Mouse (Mus musculus) adrenal gland (tissue): ENCODE data around the gene P2rx3.

Experiments
- intact Hi-C: fragments of 180-260 bp; cut with DNase I; formaldehyde crosslinking; loops from one replicate; pipeline ENCODE4 v1.15.1; 2025

Gene P2rx3

DNA sequence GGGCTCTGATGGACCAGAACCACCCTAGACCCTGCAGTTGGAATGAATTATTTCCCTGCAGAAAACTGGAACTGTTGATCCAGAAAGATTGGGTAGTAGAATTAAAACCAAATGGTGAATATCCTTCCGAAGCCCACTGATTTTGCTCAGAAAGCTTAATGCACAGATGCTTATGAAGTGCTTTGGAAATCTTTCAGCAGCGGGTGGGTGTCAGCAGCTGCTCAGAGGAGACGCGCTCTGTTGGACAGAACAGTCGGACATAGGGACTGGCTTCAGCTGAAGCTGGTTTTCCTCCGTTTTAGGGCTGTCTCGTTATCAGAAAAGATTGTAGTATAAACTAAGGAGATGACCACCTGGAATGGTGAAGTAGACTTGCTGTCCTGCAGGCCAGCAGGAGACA lies 6.4 kb upstream of the P2rx3 start:
- intact Hi-C loops: no loop called here

DNA sequence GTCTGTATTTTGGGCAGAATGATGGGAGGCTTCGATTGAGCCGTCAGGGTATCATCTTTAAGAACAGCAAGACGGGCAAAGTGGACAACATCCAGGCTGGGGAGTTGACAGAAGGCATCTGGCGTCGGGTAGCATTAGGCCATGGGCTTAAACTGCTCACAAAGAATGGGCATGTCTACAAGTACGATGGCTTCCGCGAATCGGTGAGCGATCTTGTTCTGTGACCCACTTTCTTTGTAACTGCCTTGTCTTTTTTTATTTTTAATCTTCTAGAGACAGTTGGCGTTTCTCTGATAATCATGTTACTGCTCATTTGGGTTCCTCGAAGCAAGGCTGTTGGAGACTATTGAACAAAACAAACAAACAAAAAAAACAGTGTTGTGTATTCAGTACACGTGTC lies 1.1 kb upstream of the P2rx3 start:
- intact Hi-C loops: no loop called here

DNA sequence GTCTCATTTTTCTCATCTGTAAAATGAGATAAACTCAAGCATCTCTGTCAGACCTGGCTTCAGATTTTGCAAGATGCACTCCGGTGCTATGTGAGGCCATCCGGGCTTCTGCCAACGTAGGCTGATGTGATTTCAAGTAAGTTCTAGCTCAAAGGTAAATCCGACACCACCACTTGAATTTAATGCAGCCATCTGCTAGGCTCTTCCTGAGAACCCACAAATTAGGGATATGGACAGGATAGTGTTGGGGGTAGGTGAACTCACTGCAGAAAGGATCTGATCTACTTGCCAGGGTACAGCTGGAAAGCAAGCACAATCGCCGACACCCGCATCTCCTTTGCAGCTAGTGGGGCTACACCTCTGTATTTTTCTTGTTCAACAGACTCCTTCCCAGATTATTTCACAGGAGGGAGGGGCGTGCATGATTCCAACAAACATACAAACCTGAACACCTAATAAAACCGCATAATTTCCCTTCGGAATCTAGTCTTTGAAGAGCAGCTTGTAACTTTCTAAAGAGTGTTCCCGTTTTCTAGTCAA lies 685 bp downstream of the P2rx3 start:
- intact Hi-C loops: no loop called here

DNA sequence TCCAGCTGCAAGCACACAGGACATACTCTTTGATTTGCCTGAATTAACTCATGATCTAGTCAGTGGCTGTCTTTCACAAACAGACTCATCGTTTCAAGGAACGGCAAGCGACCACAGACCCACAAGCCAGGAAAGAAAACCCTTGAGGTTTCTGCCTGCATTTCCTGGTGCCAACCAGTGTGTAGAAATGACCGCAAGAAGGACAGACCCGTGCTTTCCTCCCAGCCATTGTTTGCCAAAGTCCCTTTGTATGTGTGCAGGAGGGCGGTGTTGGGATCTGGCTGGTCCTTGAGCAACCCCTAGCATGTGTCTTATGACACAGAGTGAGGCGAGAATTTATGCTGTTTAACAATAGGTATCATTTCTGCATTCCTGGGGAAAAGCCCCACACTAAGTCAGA lies 3.1 kb downstream of the P2rx3 start:
- intact Hi-C loops: no loop called here

DNA sequence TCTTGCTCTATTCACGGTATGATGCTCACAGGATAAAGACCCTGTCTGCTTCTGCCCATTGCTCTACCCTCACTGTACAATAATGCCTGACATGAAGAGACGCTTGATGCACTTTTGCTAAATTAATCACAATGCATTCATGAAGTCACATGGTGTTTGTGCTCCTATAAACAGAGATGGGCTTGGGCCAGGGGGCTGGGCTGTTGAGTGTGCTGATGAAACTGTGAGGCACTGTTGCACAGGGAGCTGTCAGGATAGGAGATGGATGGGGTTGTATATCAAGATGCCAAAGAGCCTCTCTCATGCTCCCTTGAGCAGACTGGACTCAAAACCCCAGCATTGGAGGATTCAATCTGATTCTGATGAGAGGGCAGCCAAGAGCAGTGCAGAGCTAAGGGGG lies 4.1 kb downstream of the P2rx3 start:
- intact Hi-C loops: no loop called here

DNA sequence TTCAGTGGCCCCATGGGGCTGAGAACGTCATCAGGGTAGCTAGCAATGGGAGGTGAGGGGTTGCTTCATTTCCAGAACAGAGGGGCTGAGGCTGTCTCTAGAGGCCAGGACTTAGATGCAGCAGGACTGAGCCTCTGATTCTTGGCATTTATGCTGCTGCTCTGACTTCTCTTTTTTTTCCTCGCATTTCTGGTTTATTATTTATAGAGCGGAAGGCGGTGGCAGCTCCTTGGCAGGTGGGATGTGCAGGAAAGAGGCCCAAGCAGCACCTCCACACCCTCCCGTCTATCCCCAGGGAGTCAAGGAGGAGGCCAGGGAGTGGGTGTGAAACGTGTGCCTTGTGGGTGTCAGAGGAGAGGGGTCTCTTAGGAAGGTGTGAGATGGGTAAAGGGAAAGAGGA lies 6.3 kb downstream of the P2rx3 start:
- intact Hi-C loops: no loop called here

DNA sequence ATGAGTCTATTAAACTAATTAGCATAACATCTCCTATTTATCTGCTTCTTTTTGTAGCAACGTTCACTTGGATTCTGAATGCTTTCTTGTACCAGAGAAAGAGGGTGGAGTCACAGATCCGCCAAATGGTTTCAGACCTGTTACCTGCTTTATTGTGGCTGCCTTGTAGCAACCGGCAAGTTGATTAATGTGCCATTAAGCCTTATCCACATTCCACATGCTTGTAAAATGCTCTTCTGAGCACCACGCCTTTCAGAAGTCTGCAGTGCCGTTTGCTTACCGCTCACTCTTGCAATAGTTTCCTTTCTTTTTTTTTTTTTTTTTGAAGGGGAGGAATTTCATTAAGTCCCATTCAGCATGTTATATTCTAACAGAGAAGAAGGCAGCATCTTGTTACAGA lies 7.4 kb downstream of the P2rx3 start:
- intact Hi-C loops: no loop called here

DNA sequence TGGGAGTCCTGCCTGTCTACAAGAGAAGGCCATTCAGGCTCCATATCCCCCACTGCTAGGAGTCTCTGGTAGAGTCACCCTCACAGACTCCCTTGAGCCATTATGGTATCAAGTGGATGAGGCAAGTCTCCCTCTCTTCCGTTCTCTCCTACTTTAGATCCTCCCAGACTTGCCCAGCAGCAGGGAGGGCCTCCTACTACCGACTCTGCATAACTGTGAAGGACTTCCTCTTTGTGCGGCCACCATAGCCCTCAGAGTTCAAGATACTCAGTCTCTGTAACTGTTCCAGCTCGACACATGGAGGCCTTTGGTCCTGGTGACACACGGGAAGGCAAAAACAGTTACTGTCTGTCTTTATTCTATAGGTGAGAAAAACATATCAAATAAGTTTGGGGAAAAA lies 10.0 kb downstream of the P2rx3 start:
- intact Hi-C loops: no loop called here

DNA sequence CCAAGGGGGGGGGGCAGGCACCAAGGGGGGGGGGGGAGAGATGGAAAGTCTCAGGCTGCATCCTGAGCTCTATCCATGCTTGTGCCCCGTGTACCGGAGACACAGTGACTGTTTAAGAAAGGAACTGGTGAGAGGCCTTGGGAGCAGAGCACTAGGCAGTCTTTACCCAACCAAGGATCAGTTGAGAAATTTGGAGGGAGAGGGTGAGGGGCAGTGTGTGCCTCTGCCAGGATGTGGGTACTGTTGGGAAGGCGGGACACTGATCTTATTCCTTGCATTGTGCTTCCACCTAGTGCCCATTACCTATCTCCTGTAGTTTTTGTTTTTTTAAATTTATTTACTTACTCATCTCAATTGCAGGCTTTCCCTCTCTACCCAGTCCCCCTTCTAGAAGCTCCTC lies 11.1 kb downstream of the P2rx3 start:
- intact Hi-C loops: no loop called here

DNA sequence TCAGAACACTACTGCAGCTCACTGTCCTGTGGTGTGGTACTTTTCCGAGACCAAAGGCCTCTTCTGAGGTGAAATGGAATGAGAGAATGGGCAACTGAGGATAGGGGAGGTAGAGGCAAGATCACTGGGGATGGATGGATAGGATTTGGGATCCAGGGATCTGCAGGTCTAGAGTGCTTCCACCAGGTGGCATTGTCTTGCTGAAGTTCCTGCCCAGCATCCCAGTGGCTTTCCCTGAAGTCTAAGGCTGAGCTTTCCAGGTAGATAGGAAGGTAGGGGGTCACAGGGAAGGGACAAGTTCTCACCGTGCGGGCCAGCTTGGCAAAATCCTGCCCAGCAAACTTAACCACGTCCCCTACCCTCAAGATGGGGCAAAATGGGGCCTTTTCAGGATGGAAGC lies 15.2 kb downstream of the P2rx3 start:
- intact Hi-C loops: no loop called here

DNA sequence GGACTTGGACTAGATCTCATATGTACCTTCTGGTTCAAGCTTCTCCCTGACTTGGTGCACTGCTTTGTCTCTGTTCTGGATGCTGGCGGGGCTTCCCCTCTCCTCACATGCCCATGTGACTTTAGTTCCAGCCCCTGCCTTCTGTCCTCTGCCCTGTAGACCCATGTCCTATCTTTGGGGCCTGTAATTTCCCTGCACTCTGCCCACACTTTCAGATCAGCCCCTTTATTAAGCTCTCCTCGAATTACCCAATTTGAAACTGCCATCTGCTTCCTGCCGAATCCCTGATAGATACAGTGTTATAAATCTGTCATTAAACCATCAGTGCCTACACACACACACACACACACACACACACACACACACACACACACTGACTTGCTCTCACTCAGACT lies 22.7 kb downstream of the P2rx3 start:
- intact Hi-C loops: no loop called here

DNA sequence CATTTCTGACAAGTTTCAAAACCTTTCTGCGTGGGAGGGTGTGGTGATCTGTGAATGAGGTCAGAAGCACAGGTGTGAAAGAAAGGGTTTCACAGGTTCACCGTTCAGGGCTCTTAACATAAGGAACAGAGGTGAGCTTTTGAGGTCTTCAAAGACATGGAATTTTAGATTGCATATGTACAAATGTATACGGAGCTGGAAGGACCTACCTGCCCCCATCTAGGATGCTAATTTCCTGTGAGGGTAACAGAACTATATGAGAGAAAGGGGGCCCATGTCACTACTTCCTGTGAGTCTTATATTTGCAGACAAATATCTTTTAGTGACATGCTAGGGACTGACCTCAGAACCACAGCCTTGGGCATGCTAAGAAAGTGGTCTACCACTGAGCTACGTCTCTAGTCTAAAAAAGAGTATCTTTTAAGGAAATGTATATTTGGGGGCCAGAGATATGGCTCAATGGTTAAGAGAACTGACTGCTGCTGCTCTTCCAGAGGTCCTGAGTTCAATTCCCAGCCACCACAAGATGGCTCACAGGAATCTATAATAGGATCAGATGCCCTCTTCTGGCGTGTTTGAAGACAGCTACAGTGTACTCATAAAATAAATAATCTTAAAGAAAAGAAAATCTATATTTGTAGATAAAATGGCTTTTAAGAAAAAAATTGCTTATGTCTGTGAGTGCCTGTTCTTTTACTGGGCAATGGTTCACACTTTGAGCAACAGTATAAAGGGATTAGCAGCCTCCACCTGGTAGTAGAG lies 23.3 kb downstream of the P2rx3 start:
- intact Hi-C loops: no loop called here

DNA sequence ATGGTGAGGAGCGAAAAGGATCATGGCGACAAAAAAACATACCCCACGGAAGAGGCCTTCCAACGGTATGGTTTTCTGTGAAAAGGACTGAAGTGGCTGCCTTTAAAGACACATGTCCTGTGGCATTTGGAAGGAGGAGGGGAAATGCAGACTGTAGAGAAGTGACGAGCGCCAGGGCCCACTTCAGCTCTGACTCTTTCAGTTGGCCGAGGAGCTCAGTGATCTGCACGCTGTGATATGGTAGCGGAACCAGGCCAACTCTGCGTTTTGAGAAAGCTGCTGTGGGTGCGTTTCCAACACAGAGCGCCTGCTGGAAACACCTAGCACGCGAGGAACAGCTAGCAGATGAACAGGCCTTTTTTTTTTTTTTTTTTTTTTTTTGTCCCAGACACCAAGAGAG lies 24.6 kb downstream of the P2rx3 start:
- intact Hi-C loops: no loop called here

DNA sequence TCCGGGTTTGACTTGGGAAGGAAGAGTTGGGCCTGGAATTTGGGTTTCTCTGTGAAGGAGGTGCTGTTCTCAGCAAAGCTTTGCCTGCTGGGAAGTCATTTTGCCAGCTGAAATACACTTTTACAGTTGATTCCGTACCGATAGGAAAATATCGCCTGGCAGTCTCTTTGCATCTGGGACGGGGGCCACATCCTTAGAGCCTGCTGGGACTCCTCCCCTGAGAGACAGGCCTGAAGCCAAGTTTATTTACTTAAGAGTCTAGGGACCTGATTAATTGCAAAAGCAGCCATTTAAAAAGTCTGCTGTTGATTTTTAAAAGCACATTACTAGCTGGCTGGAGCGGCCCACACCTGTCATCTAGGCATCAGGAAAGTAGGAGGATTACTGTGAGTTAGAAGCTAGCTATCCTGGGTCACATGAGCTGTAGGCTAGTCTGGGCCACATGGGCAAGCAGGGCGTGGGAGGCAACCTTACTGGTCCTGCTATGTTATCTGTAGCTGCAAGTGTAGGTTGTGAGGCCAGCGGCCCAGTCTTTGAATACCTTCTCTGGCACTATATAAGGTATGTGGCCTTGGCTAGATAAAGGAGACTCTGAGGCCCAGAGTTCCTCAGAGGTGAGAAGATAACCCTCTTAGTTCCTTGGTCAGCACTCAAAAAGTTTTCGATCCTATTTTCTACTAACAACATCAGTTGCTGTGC lies 25.2 kb downstream of the P2rx3 start:
- intact Hi-C loops: no loop called here

DNA sequence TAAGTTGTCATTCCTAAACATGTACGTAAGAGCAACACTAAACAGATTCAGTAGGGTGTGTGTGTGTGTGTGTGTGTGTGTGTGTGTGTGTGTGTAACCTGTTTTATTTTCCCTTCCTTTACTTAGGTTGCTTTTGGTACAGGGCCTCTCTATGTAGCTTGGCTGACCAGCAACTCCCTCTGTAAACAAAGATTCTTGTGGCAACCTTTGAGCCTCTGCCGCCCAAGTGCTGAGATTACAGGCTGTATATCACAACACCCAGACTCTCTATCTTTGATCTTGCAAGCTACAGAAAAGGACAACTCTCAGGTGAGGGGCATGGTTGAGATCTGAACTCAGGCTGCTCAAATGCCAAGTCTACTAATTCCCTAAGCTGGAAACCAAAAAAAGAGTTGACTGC lies 28.1 kb downstream of the P2rx3 start:
- intact Hi-C loops: loop anchor here (5.0 kb wide), 1 partner anchor 117 kb away; no protein-coding TSS in a partner anchor

DNA sequence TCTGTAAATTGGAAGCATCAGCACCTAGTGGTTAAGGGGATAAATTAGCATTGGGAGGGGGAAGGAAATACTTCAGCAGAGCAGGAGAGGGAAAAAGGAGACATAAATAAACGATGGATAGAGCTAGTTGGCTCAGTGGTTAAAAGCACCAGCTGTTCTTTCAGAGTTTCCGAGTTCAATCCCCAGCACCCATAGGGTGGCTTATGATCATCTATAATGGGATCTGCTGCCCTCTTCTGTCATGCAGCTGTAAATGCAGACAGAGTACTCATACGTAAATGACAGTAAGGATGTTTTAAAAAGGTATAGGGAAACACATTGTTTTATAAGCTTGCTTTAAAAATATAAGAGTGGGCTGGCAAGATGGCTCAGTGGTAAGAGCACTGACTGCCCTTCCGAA lies 29.5 kb downstream of the P2rx3 start:
- intact Hi-C loops: loop anchor here (1.0 to 5.0 kb wide), 2 partner anchors 51 to 115 kb away; no protein-coding TSS in a partner anchor

DNA sequence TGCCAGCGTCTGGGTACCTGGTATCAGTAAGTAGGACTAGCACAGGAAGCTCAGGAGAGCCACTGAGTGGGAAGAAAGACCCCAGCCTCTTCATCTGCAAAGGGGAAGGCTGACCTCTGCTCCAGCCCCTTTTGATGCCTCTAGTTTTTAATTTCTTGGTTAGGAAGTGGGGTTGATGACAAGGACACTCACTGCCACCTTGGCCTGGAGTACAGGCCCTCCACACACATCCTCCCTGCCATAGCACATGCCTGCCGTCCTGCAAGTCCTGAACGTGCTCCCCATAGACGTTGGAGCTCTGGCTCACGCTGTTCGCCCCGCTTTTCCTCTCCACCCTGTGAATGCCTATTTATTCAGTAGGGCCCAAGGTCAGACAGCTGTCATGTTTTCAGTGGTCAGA lies 30.7 kb downstream of the P2rx3 start:
- intact Hi-C loops: loop anchor here (5.0 kb wide), 1 partner anchor 114 kb away; no protein-coding TSS in a partner anchor

DNA sequence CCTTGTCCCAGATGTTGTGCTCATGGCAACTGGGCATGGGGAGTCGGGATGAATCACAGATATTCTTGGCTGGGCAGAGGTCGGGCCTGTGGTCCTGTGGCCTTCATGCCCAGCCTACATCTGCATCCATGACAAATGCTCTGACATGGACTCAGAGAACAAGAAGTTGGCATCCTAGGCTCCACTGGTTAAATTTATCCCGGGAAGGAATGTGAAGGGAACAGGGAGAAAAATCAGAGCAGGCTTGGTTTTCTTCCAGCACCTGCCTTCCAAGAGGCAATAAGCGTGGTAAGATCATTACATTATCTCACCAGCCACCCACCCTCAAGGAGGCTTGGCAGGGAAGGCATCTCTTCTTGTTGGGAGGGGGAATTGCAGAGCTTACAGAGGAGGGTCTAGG lies 32.9 kb downstream of the P2rx3 start:
- intact Hi-C loops: no loop called here

DNA sequence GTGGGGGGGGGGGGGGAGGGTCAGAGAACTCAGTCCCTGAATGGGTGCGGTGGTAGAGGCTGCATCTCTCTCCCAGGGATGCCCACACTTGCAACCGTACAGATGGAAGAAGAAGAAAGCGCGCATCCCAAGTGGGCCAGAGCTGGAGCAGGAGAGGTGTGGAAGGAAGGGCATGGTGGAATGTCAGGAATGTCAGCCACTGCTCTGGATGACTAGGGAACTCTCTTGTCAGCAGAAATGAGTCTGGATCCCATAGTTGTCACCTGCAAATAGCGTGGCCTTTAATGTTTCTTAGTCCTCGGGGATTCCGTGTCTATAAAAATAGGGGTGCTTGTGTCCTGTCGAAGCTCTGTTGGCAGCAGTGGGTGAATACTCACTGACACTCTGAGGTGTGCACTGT lies 34.7 kb downstream of the P2rx3 start:
- intact Hi-C loops: no loop called here

DNA sequence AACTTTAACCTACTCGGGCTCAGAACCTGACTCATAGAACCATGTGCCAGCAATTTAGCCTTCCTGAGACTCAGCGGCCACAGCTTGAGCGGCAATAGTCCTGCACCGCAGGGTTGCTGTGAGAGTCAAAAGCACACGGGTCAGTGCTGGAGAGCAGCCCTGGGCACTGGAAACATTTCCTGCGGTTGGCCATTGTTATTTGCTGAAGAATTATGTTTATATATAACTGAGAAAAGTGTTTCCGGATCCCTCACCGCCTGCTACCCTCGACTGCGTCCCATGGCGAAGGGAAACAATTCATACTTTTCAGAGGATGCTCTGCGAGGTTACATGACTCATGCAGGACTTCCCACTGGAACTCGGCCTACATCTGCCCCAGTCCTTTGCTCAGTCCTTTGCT lies 35.8 kb downstream of the P2rx3 start:
- intact Hi-C loops: no loop called here

DNA sequence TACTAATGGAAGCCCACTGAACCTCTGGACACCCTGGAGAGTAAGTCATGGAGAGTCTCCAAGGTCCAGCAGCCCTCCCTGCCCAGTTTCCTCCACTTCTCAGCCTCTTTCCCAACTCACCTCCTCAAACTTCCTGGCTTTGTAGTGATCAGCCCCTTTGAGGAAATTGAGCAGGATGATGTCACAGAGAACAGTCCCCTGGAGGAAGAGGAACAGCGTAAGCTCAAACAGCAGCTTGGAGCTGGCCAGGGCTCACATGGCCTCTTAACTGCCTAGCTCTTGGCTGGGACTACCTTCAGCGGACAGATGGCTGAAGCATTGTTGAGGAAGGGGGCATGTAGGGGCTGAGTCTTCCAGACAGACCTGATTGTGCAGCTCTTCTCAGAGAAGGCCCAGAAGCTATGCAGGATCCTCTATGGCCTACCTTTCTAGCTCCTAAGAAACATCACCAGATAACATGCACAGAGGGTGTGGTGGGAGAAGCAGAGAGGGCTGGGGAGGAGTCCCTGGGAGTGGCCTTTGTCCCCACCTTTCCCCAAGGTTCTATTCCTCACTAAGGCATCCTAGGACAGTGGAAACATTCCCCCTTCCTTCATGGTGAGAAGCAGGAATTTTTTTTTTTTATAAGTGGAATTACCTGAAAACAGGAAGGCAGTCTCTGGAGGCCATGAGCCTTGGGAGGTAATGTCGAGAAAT lies 37.6 kb downstream of the P2rx3 start:
- intact Hi-C loops: no loop called here

DNA sequence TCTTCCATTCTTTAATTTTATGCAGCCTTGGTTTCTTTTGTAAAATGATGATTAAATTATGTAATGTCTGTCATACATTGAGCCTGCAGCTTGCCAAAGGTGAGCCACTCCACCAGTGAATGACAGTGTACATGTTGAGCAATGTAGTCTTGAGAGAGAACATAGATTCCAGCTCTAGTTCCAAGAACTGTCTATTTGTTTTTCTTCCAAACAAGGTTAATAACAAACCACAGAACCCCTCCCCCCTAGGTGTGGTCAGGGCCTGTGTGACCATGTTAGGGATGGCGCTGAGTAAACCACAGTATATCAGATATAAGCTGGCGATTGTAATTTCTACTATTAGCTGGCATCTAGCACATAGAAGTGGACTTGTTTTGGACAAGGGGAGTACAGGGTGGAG lies 40.9 kb downstream of the P2rx3 start:
- intact Hi-C loops: no loop called here
